Mouse (Mus musculus) heart, embryonic 13.5 days (tissue): ENCODE measurements around the gene Tmem203. TPM values are rescaled to one million over a fixed set of nuclear protein-coding genes. Genes with fewer than 3 reads are reported as not detected.
A peak's percentile ranks its signal among the peaks of the same experiment; 100 is the strongest.

Experiments
- ATAC-seq: fragments of 200-750 bp; cut with Nextera tagmentation; 2 replicates; pipeline ENCODE4 v1.8.0; 2017; ENCODE audit warnings: moderate TSS enrichment; ENCODE audit not compliant: insufficient number of reproducible peaks, low FRiP score, low TSS enrichment; ENCODE audit errors: extremely low read depth
- H3K27ac ChIP-seq: fragments of 300-500 bp; sonication (generic); replicated peaks from 2 replicates; pipeline ENCODE4 v1.5.1; 2015; ENCODE audit warnings: moderate library complexity, mild to moderate bottlenecking, inconsistent platforms
- H3K27me3 ChIP-seq: fragments of 300-500 bp; sonication (generic); replicated peaks from 2 replicates; pipeline ENCODE4 v1.6.1; 2015; ENCODE audit warnings: mild to moderate bottlenecking, inconsistent platforms
- H3K36me3 ChIP-seq: fragments of 300-500 bp; sonication (generic); 2 replicates; pipeline ENCODE4 v1.6.1; 2015; ENCODE audit warnings: mild to moderate bottlenecking, inconsistent platforms
- H3K4me1 ChIP-seq: fragments of 300-500 bp; sonication (generic); 2 replicates; pipeline ENCODE4 v1.6.1; 2015; ENCODE audit warnings: inconsistent platforms
- H3K4me2 ChIP-seq: fragments of 300-500 bp; sonication (generic); 2 replicates; pipeline ENCODE4 v1.6.1; 2015; ENCODE audit warnings: inconsistent platforms, mild to moderate bottlenecking, moderate library complexity
- H3K4me3 ChIP-seq: fragments of 300-500 bp; sonication (generic); 2 replicates; pipeline ENCODE4 v1.5.1; 2015; ENCODE audit warnings: moderate library complexity, mild to moderate bottlenecking, inconsistent platforms
- H3K9ac ChIP-seq: fragments of 300-500 bp; sonication (generic); 2 replicates; pipeline ENCODE4 v1.6.1; 2015; ENCODE audit warnings: inconsistent platforms, mild to moderate bottlenecking, moderate library complexity
- H3K9me3 ChIP-seq: fragments of 300-500 bp; sonication (generic); 2 replicates; pipeline ENCODE4 v1.6.1; 2016; ENCODE audit warnings: inconsistent platforms
- WGBS: fragments of 180-500 bp; shearing (Covaris S2); methylation state at CpG from one replicate; pipeline ENCODE4 v1.1.7; 2015; ENCODE audit warnings: mixed read lengths; 5-methylcytosine and 5-hydroxymethylcytosine counted together
- polyA plus RNA-seq: library from polyadenylated mRNA; unstranded; fragments of >200 nt; fragmentation: Nextera tagmentation; extraction: Ambion mirVana; gene quantifications from 2 replicates; pipeline ENCODE4 v1.2.1, GENCODE M21; 2015

Tmem203 gene
- polyA plus RNA-seq, 1 experiment from 2014 or later: 15.5 TPM

DNA sequence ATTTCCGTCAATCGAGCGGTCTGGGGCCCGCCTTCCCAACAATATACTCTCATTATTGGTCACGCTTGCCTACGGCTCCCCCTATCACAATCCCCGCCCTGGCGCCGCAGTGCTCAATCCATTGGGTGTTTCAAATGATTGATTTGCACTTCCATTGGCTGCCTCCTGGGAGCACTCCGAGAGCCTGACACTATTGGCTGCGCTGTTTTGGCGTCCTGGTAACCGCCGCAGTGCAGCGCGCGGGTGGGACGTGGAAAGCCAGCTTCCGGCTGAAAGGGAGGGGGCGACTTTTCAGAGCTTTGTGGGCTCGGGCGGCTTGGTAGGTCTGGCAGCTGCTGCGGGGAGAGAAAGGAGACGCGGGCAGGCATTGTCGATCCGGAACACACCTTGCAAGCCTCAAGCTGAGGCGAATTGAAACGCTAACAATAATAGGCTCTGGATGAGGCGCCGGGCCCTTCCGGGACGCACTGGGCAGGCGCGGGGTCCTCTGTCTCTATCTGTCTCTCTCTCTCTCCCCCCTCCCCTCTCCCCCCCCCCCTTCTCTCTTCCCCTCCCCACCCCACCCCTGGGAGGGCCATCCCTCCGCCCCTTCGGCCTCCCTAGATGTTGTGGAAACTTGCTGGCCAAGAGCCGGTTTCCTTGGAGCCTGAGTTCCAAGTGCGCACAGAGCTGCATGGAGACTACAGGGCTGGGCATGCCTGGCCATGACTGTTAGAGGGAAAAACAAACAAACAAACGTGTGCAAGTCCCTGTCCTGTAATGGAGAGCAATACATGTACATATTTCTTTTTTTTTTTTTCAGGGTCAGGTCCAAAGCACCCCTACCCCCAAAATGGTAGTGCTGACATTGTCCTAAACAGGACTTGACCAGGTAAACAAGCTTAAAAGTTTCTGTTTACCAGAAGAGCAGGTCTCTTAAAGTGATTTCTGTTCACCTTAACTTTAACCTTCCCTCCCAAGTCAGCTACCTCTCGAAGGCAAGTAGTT lies 30.2 kb upstream of the Tmem203 start:
- Histone ChIP-seq H3K27ac (peak overlapping the region; percentile 98), H3K4me1 (peaks cover 25% of the 10 kb centered on the region), H3K4me2 (peak overlapping the region; percentile 69), H3K27me3 (peaks cover 11% of the 10 kb centered on the region), H3K9ac (peak overlapping the region; percentile 82), H3K4me3 (peak overlapping the region; percentile 79), H3K9me3 (no peaks in the 10 kb centered on the region), H3K36me3 (peaks cover 24% of the 10 kb centered on the region)
- ATAC-seq: peak; percentile 93
- WGBS: 2% methylated on average over 41 of the region's 41 CpGs

DNA sequence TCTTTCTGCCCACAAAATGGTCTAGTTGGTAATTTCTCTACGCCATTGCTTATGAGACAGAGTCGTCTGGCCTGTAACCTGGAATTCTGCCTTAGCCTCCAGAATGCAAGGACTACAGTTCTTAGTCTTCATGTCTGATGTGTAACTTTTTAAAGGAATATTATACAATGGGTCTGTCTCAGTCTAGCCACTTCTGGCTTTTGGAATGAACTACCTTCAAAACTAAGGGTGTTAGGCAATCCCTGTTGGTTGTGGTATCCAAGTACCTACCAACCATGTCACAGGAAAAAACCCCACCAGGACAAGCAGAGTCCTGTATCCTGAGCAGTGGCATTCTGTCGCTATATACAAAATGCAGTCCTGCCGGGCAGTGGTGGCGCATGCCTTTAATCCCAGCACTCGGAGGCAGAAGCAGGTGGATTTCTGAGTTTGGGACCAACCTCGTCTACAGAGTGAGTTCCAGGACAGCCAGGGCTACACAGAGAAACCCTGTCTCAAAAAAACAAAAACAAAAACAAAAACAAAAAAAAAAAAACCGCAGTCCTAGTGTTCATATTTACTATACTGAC lies 29.3 kb upstream of the Tmem203 start:
- ATAC-seq: no peak
- WGBS: 71% methylated on average over 8 of the region's 8 CpGs
- peak overlapping the region; percentile 79 for H3K4me3 ChIP-seq

DNA sequence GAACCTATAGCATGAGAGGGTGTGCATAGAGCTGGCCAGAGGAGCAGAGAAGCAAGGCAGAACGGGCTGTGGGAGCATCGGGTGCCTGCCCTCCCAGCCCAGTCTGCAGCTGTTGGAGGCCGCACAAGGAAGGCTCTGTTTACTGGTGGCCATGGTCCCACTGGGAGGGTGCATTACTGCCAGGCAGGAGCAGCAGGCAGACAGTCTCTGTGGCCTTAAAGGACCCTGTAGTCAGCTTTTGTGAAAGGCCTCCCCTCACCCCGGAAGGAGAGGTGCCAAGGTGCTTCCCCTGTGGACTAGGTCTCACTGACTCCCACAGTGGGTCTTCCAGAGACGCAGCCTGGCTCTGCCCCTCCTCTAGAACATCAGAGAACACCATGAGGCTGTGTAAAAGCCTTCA lies 28.4 kb upstream of the Tmem203 start:
- ATAC-seq: no peak
- H3K9me3 ChIP-seq: no peaks in the 10 kb centered on the region
- peaks cover 25% of the 10 kb centered on the region for H3K4me1 ChIP-seq
- peaks cover 29% of the 10 kb centered on the region for H3K27me3 ChIP-seq
- peaks cover 14% of the 10 kb centered on the region for H3K36me3 ChIP-seq
- no peak overlapping the region for H3K9ac ChIP-seq
- H3K4me2 ChIP-seq: no peak overlapping the region
- WGBS: 77% methylated on average over 5 of the region's 5 CpGs
- no peak overlapping the region for H3K4me3 ChIP-seq
- no peak overlapping the region for H3K27ac ChIP-seq

More for the DNA sequence above, 29.3 kb upstream of the Tmem203 start:
- H3K9ac ChIP-seq: peak overlapping the region; percentile 82
- H3K4me1 ChIP-seq: peaks cover 25% of the 10 kb centered on the region
- peak overlapping the region; percentile 98 for H3K27ac ChIP-seq
- peaks cover 24% of the 10 kb centered on the region for H3K36me3 ChIP-seq
- H3K9me3 ChIP-seq: no peaks in the 10 kb centered on the region
- H3K4me2 ChIP-seq: peak overlapping the region; percentile 69
- H3K27me3 ChIP-seq: peaks cover 19% of the 10 kb centered on the region

DNA sequence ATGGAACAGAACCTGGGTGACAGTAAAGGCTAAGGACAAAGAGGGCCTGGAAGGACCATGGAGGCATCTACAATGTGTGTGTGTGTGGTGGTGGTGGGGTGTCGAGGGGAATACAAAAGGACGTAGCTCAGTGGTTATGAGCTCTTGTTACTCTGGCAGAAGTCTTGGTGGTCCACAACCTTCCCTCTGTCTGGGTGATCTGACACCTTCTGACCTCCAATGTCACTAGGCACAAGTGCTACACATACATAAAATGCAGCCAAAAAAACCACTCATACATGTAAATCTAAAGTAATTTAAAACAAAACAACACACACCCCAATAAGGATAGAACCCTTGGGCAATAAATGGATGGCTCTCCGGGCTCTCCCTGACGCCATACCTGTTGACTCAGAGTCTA lies 27.8 kb upstream of the Tmem203 start:
- Histone ChIP-seq H3K4me2 (no peak overlapping the region), H3K36me3 (peaks cover 9% of the 10 kb centered on the region; the same call in 1 of the 2 replicates), H3K9ac (no peak overlapping the region), H3K27me3 (peaks cover 34% of the 10 kb centered on the region), H3K4me3 (no peak overlapping the region), H3K4me1 (peaks cover 25% of the 10 kb centered on the region), H3K27ac (no peak overlapping the region), H3K9me3 (no peaks in the 10 kb centered on the region)
- WGBS: 84% methylated on average over 4 of the region's 4 CpGs
- no peak for ATAC-seq

DNA sequence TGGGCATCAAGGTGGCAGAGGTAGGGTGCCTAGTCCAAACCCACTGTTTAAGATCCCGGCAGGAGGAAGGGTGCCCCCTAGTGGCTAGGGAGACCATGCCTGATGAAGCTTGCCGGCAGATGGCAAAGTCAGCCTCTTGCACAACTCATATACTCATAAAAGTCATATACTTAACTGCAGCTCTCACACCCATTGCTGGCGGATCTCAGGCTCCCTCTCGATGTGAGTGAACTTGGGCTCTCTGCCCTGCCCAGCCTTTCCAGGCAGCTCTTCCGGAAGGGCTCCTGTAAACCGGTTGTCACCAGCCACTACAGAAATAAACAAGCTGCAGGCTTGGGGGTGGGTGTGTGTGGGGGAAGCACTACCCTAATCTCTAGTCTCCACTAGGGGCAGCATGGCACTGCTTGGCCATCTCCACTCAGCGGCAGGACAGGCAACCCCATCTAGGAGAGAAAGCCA lies 26.8 kb upstream of the Tmem203 start:
- ATAC-seq: no peak
- Histone ChIP-seq H3K36me3 (peaks cover 1% of the 10 kb centered on the region; the same call in 1 of the 2 replicates), H3K4me3 (peak overlapping the region; percentile 40), H3K9me3 (no peaks in the 10 kb centered on the region), H3K27ac (peak overlapping the region; percentile 69), H3K4me2 (peak overlapping the region; percentile 65), H3K9ac (peak overlapping the region; percentile 48; the same call in 1 of the 2 replicates), H3K4me1 (peaks cover 20% of the 10 kb centered on the region), H3K27me3 (peaks cover 45% of the 10 kb centered on the region)
- WGBS: under 1% methylated on average over 7 of the region's 7 CpGs

DNA sequence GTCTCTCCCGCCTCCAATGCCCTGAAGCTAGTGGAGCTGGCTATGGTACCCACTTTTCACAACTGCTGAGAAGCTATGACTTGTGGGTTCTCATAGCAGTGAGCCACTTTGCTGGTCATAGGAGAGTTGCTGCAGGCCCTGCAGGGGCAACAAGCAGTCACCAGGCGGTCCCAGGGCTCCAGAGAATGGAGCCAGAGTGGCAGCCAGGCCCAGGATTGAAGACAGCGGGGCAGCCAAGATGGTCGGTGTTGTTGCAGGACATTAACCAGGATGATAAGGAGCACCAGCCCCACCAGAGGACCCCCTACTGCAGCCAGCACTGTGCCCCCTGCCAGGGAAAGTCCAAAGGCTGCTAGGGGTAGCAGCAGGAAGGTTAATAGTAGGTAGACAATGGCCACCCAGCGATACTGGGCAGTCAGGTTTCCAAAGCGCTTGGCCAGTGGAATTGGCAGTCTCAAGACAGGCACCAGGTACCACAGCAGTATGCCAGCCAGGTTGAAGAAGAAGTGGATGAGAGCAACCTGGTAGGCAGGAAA lies 26.2 kb upstream of the Tmem203 start:
- peak overlapping the region; percentile 65 for H3K4me2 ChIP-seq
- H3K4me3 ChIP-seq: peak overlapping the region; percentile 40; the same call in 1 of the 2 replicates
- ATAC-seq: no peak
- peaks cover 51% of the 10 kb centered on the region for H3K27me3 ChIP-seq
- H3K9ac ChIP-seq: peak overlapping the region; percentile 24
- WGBS: 66% methylated on average over 6 of the region's 6 CpGs
- H3K9me3 ChIP-seq: no peaks in the 10 kb centered on the region
- H3K27ac ChIP-seq: no peak overlapping the region
- H3K36me3 ChIP-seq: no peaks in the 10 kb centered on the region
- H3K4me1 ChIP-seq: peaks cover 17% of the 10 kb centered on the region

DNA sequence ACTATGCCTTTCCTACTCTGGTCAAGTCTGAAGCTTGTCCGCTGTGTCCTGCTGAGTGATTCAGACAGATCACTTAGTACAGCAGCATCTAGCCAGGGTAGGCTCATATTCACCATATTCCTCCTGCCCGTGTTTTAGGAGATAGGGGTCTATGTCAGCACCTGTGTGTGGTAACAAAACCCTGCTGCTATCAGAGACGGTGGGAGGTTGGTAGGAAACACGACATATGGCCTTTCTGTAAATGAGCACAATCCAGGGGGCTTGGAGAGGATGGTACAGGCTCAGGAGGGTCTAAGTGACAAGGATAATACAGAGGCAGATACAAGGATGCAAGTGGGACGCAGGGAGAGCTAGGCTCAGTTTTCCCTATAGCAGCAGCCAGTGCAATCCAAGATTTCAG lies 25.7 kb upstream of the Tmem203 start:
- WGBS: 67% methylated on average over 5 of the region's 5 CpGs
- peaks cover 56% of the 10 kb centered on the region for H3K27me3 ChIP-seq
- H3K4me1 ChIP-seq: peaks cover 17% of the 10 kb centered on the region

DNA sequence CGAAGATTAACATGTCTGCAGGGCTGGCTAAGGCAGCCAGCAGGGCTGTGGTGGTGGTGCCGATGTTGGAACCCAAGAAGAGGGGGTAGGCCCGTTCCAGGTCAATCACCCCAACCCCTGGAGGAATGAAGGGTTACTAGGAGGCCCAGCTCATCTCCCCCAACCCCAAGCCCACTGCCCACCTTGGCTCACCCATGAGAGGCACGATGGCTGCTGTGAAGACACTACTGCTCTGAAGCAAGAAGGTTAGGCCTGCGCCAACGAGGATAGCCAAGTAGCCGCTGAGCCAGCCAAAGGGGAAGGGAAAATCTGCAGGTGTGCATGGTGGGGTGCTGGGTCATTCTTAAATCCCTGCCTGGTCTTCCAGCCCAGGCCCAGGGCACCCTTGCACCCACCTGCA lies 24.7 kb upstream of the Tmem203 start:
- Histone ChIP-seq H3K9me3 (no peaks in the 10 kb centered on the region), H3K4me3 (no peak overlapping the region), H3K4me2 (no peak overlapping the region), H3K36me3 (no peaks in the 10 kb centered on the region), H3K27ac (no peak overlapping the region), H3K4me1 (peaks cover 14% of the 10 kb centered on the region), H3K27me3 (peaks cover 66% of the 10 kb centered on the region), H3K9ac (no peak overlapping the region)
- 82% methylated on average over 7 of the region's 7 CpGs for WGBS
- ATAC-seq: no peak

More for the DNA sequence above, 25.7 kb upstream of the Tmem203 start:
- H3K36me3 ChIP-seq: no peaks in the 10 kb centered on the region
- H3K9me3 ChIP-seq: no peaks in the 10 kb centered on the region
- no peak overlapping the region for H3K27ac ChIP-seq
- no peak overlapping the region for H3K4me3 ChIP-seq
- no peak overlapping the region for H3K4me2 ChIP-seq
- H3K9ac ChIP-seq: no peak overlapping the region
- ATAC-seq: no peak

DNA sequence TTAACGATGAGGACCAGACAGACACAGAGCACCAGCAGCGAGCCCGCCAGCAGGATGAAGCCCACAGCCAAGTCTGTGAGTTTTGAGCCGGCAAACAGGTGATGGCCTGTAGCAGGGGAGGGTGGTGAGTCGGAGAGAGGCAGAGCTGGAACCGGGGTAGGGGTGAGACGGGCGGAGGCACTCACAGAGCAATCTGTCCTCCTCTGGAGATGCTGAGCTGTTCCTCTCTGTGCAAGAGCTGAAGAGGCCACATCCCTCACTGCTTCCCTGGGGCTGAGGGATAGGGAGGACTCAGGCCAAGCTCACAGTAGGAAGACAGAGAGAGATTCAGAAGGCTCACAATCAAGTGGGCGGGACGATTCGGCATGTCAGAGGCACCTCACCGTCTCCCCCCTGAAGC lies 24.2 kb upstream of the Tmem203 start:
- no peak overlapping the region for H3K4me3 ChIP-seq
- no peak overlapping the region for H3K4me2 ChIP-seq
- 46% methylated on average over 12 of the region's 12 CpGs for WGBS
- H3K4me1 ChIP-seq: peaks cover 10% of the 10 kb centered on the region; the same call in 1 of the 2 replicates
- no peak for ATAC-seq
- H3K9me3 ChIP-seq: no peaks in the 10 kb centered on the region
- peaks cover 70% of the 10 kb centered on the region for H3K27me3 ChIP-seq
- H3K27ac ChIP-seq: no peak overlapping the region
- H3K9ac ChIP-seq: no peak overlapping the region
- no peaks in the 10 kb centered on the region for H3K36me3 ChIP-seq

DNA sequence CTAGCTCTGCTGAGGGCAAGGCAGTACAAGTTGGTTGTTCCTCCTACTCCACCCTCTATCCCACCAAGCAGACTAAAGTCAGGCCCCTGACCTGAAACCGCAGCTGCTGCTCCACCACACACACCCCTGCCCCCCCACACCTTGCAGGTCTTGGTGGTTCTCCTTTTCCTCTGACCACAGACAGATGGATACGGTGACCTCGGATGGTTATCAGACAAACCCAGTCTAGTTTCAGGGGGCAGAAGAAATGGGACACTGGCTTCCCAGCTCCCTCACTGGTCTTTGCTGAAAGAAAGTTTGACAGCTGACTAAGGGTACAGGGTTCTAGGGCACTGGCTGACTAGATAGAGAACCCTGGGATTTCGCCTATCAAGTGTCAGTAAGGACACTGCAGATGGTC lies 21.8 kb upstream of the Tmem203 start:
- Histone ChIP-seq H3K4me2 (no peak overlapping the region), H3K9me3 (no peaks in the 10 kb centered on the region), H3K4me3 (no peak overlapping the region), H3K4me1 (peaks cover 6% of the 10 kb centered on the region; the same call in 1 of the 2 replicates), H3K36me3 (no peaks in the 10 kb centered on the region), H3K27ac (no peak overlapping the region), H3K27me3 (peaks cover 81% of the 10 kb centered on the region), H3K9ac (no peak overlapping the region)
- WGBS: 63% methylated on average over 4 of the region's 4 CpGs
- no peak for ATAC-seq

DNA sequence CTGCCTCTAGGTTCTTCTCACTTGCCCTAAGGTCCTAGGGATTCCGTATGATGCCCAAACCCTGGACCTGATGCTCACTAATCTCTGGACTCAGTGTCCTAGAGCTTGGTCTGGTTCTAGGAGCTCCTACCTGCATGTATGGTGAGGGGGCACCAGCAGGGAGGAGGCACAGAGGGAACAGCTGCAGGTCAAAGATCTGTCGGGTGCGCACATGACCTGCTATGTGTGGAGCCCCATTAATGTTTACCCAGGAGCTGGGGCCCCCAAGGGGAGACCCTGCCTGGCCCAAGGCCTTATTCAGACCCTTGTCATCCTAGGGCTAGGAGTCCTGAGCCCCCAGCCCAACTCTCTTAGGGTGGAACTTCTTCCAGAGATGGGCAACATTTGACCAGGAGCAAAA lies 21.2 kb upstream of the Tmem203 start, which contains the start of gene Slc34a3:
Slc34a3 (minus strand) TSS at position 315 of the 400 bp plus-strand sequence.
- 0 out of 2 replicates have a peak, but pooled peaks cover under 1% of the 10 kb centered on the region for H3K4me1 ChIP-seq
- peaks cover 85% of the 10 kb centered on the region for H3K27me3 ChIP-seq
- H3K4me2 ChIP-seq: no peak within 1 kb of the TSS
- no peak within 1 kb of the TSS for H3K9ac ChIP-seq
- no peaks in the 10 kb centered on the region for H3K9me3 ChIP-seq
- no peak within 1 kb of the TSS for H3K4me3 ChIP-seq
- H3K36me3 ChIP-seq: no peaks in the 10 kb centered on the region
- H3K27ac ChIP-seq: no peak within 1 kb of the TSS
- WGBS: 65% methylated on average over 3 of the region's 3 CpGs
- no peak for ATAC-seq
